Mouse (Mus musculus) ovary, postnatal 36 days (tissue): ENCODE data around the gene Opcml.

ENCODE experiments used
- DNase-seq: peaks from one replicate; pipeline ENCODE4 v3.0.0; 2022; ENCODE audit warnings: low spot score, mixed read lengths

Gene Opcml

DNA sequence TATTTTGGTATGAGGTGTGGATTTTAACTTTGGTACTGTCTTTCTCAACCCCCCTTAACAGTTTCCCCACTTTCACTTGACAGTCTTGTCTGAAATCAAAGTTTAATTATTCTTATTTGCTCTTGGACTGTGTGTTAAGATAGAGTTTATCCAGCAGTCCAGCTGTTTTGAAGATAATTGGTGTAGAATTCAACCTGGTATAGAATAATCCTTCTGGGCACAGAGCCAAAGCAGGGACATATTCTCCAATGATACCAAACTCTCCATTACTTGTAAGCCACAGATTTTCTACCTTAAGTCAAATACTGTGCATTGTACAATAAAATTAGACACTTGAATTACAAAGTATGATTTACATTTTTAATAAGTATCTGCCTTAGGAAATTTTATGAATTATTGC is 852.2 kb downstream of the Opcml start:
- DNase-seq, result no peak

DNA sequence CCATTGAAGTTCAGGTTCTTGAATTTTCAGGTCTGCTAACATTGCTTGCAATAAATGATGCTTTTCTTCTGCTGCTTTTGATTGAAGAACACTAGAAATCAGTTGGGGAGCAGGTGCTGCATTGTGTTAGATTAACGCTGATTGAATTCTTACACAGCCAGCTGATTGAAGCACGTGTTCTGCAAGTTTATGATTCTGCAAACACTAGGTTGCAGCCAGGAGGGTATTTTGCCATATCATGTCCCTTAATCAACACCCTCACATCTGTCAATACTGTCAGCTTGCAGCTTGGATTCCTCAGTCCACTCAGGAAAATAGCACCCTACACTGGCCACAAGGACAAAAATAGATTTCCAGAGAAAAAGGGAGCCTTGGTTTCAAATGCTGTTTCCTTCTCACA is 853.5 kb downstream of the Opcml start:
- no peak for DNase-seq

DNA sequence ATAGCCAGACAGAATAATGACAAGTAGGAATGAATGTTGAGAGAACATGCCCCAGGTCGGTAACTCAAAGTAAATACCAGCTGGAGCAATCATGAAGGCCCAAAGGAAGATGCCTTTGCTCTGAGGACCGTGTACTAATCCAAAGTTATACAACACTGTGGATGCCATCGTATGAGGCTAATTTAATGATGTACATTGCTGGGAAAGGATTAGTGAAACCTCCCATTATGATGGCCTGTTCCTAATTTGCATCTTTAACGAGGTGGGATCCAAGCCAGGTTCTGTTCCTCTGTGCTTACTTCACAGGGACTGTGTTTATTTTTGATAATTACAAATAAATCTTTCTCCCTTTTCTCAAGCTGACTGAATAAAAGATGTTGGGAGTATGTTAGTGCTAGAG is 859.5 kb downstream of the Opcml start:
- DNase-seq, result no peak

DNA sequence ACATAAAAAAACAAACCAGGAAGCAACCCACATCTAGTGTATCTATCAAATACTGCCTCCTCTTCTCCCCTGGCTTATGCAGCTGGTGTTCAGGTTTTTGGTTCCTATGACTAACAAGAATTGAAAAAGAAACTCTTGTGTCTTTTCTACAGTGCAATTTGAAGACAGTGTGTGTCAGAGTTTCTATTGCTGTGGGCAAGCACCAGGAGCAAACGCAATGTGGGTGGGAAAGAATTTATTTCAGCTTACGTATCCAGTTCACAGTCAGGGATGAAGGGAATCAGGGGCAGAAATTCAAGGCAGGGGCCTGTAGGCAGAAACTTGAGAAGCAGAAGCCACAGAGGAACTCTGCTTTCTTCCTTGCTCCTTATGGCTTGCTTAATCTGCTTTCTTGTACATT is 869.4 kb downstream of the Opcml start:
- DNase-seq, result no peak

DNA sequence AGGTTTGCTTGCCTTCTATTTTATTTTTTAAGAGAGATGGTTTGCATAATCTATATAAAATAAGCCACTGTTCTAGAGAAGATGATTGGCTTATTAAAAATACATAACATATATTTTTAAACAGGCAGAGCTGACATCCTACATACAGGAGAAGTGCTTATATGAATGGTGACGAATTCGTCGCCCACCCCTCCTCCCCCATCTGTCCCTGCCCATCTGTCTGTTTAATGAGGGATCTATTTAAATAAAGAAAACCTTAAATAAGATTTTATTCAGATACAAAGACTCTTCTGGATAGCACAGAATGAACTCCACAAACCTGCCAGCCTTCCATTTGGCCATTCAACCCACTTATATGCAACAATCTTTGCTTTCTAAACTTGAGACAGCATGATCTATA is 872.3 kb downstream of the Opcml start:
- no peak for DNase-seq

DNA sequence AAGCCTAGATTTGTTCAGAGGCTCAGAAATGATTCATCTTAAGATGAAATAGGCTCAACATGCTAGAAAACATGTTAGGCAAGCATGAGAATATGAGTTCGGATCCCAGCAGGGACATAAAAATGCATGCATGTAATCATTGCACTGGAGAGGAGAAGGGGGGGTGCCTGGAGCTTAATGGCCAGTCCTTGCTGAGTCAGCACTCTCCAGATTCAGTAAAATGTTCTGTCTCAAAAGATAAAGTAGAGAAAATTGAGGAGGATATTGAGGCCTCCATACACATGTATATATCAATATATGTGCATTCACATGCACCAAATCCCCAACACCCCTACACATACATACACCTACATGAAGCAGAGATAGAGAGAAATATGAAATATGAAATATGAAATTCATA is 889.7 kb downstream of the Opcml start:
- no peak for DNase-seq

DNA sequence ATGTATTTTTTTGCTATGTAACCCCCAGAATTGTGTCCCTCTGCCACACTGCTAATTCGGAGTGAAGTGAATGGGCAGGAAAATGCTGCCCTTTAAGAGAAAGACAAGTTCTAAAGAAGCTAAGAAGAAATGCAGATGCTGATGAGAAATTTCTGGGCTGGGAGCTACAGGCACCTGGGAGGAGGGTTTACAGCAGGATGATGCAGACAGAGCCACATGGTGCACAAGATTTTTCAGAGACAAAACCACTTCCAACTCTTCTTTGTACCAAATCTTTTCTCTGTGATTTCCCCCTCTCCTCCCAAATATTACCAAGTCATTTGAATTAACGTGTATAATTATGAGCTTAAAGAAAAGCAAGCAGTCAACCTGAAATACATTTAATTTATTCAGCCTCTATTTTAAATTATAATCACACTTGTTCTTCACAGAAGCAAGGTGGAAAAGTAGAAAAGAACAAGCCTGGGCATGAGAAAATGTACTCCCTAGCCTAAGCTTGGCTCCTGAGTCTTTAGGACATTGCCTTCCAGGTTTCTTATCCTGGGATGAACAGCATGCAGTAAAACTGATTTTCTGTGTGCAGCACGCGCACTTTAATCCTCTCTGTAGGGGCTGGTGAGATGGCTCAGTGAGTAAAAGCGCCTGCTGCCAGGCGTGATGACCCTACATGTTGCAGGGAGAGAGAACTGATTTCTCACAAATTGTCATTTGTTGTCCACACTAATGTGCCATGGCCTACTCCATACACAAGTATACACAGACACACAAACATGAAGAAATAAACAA is 890.9 kb downstream of the Opcml start:
- DNase-seq, result no peak

DNA sequence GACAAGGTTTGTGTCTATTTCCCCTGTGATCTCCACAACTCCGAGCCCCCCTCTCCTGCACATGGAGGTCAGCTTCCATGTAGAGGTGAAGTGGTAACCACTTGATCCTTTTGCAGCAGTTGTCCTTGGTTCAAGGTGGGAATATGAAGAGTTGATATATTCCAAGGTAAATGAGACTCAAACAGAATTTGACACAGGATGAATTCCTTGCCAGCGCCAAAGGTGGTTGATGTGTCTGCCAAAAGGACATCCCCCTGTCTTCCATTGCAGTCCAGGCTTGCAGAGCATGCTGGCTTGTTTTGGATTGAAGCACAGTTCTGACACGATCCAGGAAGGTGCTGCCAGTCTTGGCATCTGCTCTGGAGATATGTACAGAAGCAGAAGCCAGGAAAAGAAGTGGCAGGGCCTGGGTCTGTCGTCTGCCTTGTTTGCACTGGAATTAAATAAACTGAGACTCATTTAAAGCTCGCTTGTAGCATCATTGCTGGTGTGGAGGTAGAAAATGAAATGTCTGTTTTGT is 893.4 kb downstream of the Opcml start:
- no peak for DNase-seq

DNA sequence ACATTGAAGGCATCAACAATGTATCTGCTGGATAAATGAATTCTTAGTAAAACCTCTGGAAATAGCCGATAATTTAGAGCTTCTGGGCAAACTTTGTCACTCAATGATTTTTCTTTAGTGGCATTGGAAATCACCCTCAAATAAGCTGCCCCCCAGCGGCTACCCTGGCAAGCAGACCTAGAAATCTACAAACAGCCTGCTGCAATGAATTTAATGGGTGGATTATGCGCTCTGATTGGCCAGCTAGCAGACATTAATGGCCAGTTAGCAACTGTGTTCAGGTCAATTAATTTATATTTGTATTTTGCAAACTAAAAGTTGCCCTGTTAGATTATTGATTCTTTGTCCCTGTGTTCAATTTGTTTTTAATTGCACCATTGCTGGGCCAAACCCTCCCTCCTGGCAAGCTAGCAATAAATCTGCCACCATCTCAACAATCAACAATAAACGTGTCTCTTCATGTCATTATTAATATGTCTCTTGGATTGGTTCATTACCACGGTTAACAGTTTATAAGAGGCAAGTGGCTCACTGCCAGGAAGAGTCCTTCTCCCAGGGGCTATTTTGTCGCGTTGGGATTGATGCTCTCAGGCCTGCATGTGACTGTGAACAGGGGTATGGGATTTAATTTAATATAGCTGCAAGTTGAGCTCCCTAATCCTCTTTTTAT is 896.5 kb downstream of the Opcml start:
- DNase-seq, result no peak

DNA sequence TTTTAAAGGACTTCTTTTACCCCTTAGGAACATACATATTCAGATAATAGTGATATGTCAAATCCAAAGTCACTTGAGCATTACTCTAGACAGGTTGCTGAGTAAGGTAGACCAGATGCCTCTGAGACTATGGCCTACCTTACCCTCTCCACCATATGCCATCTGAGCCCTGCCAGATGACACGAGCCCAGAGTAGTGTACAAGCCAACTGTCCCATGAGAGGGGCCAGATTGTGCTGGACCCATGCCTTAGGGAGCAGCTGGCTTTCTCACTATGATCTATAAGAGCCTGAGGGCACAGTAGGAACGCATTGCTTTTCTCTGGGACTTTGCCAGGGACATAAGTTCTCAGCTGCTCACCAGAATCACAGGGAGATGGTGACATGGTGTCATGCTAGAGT is 899.6 kb downstream of the Opcml start:
- no peak for DNase-seq

DNA sequence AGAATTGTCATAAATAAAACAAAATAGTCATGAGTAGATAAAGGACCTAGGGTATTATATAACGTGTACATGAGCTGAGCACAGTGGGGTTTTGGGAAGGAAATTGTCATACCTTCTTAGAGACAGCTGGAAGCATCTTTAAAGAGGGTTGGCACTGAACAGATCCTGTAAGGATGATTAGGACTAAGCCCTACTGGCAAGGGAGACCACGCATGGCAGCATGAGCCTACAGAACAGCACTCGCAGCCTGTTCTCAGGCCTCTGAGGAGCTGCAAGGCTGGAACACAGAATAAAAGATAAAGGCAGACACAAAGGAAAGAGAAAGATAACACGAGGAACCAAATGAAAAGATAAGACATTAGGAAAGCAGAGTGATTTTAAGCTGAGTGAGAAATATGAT is 915.2 kb downstream of the Opcml start:
- no peak for DNase-seq

DNA sequence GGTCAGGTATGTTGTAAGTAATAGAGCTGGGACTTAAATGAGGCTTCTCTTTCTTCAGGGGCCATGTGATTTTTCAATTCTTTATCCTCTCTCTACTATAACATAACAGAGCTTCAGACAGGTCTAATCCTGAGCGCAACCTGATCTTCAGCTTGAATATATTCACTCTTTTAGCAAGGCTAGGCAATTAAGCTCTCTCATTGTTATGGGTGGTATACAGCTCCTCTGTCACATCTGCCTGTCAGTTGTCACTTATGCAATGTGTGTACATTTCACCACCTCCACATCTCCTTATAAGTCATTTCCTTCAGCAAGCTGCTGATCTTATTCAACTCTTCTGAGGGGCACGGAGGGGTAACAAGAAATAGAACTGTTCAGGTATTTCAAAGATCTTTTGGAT is 924.0 kb downstream of the Opcml start:
- DNase-seq, result no peak

DNA sequence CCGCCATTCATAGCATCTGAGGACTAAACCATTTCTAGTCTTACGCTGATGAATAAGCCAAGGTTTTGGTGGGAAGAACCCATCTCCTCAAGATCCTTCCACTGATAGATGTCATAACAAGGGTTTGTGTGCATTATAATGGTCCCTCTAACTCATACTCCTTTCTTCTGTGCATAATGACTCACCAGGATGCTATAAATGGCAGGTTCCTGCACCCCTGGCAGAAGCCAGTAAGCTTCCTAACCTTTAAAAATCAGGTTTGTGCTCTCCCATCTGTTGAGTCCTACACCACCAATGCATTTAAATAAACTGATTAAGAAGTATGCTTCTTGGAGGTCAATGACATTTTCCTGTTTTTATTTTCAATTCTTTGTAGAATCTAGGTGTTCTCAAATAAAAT is 929.6 kb downstream of the Opcml start:
- no peak for DNase-seq

DNA sequence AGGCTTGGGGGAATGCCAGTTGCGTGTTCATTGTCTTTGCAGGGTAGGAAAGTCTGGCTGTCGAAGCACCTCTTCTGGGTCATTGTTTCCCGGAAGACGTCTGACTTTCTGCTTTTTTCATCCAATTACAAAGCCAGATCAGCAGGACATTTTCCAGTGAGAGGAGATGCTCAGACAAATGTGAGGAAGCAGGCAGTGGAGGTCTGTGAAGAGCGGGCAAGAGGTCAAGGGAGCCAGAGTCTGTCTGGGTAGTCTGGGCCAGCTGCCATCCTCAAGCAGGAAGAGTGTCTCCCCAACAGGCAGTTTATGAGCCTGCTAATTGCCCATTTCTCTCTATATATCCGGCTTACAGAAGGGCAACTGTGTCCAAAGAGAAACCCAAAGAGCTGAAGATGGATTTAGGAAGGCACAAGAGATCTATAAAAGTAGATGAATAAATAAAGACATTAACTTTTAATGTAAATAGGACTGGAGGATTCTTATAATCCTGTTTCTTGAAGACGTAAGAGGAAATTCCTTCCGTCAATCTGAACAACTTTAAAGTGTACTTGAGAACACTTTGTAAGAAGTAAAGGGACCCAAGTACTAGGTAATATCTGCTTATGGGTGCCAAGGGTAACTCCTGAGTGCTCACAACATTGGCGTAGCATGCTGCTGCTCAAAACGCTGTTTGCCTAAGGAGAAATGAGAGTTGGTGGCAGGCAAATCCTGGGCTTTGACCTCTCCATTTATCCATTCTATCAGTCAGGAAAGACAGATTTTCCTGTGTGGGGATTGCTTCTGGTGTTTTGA is 941.4 kb downstream of the Opcml start:
- no peak for DNase-seq

DNA sequence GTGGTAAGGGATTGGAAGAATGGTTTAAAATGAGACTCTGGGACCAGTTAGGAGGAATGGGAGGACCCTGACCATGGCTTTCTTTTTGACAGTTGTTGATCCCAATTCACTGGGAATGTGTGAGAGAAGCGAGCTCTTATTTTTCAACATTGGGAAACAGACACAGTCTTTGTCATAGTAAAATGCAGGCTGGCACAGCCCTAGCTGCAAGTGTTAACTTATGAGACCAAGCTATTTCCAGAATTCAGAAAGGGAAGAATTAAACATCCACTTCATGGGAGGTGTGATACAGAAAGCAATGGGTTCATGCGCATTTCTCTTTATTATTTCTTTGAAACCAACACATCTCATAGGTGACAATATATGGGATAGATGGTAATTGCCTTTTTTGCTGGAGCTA is 947.4 kb downstream of the Opcml start:
- DNase-seq, result no peak

DNA sequence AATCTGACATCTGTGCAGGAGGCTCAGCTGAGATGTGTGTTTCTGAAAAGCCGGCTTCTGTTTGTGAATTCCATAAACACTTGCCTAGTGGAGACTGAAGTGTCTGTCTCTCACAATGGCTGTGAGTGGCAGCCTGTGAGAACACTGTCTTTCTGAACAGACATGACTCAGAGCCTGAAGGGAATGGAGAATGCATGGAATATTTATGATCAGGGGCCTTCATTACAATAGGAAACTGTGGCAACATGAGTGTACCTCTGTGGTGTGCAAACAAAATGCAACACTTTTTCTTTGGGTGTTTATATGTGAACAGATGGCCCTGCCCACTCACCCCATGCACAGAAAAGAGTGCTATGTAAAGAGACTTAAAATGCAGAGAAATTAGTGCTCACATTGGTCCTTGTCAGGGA is 947.9 kb downstream of the Opcml start:
- no peak for DNase-seq

DNA sequence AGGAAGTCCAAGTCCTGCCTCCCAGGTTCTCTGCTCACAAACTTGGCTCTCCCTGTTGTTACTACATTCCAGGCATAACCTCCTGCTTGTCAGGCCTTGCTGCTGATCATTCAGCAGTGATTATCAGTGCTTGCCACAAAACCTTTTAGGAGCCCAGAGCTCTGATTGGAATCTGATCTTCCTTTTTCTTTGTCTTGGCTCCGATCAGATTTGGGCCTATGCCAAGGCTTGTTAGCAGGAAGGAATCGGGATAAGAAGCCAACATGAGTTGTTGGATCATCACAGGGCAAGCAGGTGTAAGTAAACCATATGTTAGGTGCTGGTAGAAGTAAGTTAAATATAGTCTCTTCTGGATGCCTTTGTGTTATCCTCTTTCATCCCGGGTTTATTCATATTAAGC is 954.2 kb downstream of the Opcml start:
- no peak for DNase-seq

DNA sequence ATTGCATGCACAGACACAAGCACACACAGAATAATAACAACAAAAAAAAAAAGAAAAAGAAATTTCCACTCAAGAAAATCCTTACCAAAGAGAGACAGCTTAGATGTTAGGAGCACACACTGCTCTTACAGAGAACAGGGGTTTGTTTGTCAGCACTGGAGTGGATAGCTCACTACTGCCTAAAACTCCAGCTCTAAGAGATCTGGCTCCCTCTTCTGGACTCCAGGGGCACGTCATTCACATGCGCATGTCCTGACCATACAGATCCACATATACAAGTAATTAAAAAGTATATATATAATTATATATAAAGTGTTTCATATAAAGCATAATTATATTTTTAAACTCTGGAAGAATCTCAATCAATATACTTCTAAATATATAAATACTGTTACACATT is 958.3 kb downstream of the Opcml start:
- no peak for DNase-seq

DNA sequence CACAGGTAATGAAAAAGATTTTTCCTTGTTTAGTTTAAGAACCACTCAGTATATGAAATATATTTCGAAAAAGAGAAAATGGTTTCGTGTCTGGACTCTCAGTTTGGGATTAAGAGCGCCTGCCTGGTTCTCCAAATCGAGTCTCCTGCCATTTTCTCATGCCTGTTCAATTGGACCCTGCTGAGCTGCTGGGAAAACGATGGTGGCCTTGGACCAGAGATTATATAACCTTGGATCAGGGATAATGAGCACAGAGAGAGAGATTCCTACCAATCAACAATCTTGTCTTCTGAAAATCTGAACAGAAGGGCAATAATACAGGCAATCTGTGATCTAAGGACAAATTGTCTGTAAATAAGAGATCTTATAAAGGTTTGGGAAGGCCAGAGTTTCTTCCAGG is 962.3 kb downstream of the Opcml start:
- DNase-seq, result no peak

DNA sequence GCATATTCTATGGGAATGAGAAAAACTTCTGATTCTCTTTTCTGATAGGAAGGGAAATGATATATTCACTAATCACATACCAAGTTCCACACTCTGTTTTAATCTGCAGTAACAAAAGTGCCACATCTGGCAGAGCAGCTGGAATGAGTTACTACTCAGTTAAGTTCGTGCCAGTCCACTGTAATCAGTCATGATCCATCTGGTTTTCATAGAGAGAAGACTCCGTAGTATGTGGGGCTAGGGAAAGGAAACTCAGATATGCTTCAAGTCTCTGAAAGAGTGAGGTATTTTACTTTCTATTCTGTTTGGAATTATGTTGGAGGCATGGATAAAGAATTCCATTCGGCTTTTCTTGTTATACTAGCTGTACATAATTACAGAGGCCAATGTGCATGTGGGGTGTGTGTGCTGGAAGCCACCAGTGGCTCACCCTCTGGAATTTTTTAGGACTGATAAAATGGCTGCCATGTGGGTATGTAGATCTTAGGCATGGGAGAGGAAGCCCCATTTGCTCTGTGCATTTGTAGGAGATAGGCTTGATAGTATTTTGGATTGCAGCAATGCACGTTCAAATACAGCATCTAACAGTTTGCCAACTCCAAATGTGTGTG is 966.4 kb downstream of the Opcml start:
- DNase-seq, result no peak

DNA sequence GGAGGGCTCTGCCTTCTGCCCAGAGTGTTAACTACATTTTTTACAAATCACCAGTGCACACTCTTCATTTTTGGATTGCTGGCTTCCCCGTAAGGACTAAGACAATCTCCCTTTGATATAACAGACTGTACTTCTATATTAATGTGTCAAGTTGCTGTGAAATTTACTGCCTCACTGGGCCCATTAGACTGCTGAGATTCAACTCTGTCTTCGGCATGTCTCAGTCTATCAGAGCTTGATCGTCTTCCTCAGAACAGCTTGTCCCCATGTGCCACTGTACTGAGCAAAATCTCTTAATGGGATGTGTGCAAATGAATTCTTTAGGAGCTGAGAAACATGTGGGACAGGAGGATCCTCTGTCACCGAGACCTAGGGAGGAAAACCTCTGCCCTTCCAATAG is 970.9 kb downstream of the Opcml start:
- no peak for DNase-seq

DNA sequence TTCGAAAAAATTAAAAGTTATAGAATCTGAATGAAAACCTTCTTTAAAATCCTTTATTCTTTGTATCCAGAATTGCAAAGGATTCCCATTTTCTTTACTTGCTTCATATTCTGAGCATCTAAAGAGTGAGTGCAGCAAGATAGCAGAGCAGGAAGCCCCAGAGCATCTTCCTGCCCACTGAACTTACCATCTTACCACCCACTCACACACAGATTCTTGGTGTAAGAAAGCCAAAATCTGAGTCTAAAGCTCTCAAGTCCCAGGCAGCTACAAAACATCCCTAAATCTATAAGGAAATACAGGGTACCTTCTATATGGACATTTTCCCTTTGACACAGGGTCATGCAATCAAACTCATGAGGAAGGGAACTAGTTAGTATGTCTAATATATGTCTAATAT is 973.6 kb downstream of the Opcml start:
- no peak for DNase-seq
